Mouse (Mus musculus): Measurements from ENCODE around the gene Slc6a12.

Gene Slc6a12

DNA sequence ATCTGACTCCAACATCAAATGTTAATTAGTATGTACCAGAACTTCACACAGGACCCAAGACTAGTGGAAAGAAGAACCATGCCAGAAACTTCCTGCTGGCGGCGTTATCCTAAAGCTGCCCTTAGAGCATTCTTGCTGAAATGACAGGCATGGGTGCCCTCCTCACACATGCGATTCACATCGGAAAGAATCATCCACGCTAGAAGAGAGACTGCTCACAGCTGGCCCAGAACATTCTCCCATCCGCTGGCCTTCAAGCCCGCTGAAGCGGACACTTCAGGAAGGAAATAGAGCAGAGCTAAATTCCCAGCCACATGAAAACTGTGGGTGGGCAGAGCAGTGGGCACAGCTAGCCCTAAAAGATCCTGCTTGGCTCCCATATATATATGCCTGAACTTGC lies 62.4 kb downstream of the Slc6a12 start:
- DNase-seq (ENCODE audit: extremely low read depth, insufficient read length, low spot score) = no peak

DNA sequence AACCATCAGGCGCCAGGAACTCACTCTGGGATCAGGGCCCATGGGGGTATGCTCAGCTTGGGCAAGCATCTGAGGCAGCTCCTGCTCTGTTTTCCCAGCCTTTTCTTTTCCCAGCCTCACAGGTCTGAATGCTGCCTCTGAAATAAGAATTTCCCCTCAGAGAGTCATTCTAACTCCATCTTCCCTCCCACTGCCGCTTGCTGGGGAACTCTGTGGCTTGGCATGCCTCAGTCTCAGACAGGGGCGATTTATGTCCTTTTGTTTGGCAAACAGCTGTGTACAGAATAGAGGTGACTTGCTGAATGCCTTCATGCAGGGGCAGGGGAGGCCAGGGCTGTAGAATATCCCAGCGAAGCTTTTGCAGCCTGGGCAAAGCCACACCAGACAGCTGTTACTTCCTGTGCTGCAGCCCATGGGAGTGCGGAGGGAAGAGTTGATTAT lies 64.7 kb downstream of the Slc6a12 start:
- no peak for DNase-seq (ENCODE audit: extremely low read depth, insufficient read length, low spot score)

DNA sequence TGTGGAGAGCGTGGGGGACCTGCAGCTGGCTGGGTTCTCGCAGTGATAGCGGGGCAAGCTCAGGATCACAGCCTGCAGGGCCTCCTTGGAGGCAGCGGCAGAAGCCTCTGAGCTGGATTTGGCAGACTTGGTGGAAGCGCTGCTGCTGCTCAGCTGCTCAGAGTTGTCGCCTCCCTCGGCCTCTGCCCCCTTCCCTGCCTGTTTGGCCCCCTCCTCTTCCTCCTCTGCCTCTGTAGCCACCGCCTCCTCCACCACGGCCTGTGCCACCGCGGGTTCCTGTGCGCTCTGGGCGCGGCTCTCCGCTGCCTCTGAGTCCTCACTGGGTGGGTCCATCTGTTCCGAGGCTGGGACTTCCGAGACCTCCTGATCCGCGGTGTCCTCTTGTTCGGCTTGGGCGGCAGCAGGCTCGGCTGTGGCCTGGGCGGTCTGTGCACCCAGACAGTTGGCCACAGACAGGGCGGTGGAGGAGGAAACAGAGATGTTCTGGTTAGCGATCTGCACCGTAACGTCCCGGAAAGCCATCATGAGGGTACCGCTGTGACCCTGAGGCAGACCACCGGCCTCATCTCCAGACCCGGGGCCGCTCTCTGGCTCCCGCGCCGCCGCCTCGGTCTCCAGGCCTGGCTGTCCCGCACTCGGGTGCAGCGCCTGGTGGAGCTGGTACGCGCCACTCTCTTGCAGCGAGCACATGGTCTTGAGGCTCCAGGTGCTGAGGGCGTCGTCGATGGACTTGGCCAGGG lies 69.9 kb downstream of the Slc6a12 start:
- no peak for DNase-seq (ENCODE audit: extremely low read depth, insufficient read length, low spot score)
